Mouse (Mus musculus) gastrocnemius, postnatal 25 days (tissue): ENCODE results near the gene Olfr823. TPM values are rescaled to one million over a fixed set of nuclear protein-coding genes. Genes with fewer than 3 reads are reported as not detected.
"Not testable (repeated sequence)": the region's sequence is repeated elsewhere in the genome, so short reads cannot be mapped to it uniquely, and the experiment has no call there.

Experiments
- DNase-seq: peaks from one replicate; pipeline ENCODE4 v3.0.0; 2022
- long read RNA-seq, 2 experiments: library from polyadenylated mRNA; stranded (forward); transcript quantifications; one replicate each; pipeline ENCODE4 v2.0.0; 2021
- total RNA-seq, 2 experiments: library from RNA; stranded (reverse); gene quantifications; 1 replicate in 1 of 2; 2 replicates in 1 of 2; pipeline ENCODE4 v1.2.3; 2021

Olfr823 gene
- not detected for total RNA-seq
- long read RNA-seq, experiment 1, result 0 reads
- long read RNA-seq, experiment 2, result 0 reads

- not testable (repeated sequence) for DNase-seq
Observed at GRCm38 (mm10) chr10:130115283-130115682, at the start of gene Olfr823. Gene Olfr823 (minus strand): TSS chr10:130115383.

- DNase-seq, result no peak
Observed at GRCm38 (mm10) chr10:130144121-130144520, 28.9 kb upstream of the Olfr823 start.

DNA sequence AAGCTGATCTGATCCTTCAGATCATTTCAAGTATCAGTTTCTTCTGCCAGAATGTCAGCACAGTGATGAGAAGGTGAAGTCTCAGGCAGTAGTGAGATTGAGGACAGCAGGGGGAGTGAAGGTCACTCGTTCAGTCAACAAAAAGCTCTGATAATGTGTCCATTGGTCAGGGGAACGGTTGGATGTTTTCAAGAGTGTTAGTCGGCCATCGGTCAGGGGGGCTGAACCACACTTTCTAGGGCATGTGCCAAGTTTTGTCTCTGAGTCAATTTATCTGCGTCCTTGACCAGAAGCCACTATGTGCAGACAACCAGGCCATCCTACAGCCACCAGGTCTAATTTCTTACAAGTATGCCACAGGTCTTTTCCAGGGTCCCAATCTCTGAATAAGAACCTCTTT is 27.3 kb upstream of the Olfr823 start:
- DNase-seq, result not testable (repeated sequence)

DNA sequence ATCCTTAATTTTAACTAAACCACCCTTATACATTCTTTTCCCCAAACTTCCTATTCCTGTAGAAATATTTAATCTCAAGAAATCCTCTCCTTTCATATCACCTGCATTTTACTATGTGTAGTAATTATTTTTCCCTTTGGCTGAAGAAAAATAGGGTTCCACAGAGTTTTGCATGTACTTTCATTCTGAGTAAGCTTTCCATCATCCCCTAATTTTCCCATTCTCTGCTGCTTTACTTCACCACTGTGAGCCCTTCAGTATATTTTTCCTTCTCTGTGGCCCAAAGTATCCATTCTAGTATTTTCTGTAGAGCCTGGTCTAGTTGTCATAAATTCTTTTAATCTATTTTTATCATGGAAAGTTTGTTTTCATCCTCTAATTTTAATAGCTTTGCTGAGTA is 19.6 kb upstream of the Olfr823 start:
- no peak for DNase-seq

DNA sequence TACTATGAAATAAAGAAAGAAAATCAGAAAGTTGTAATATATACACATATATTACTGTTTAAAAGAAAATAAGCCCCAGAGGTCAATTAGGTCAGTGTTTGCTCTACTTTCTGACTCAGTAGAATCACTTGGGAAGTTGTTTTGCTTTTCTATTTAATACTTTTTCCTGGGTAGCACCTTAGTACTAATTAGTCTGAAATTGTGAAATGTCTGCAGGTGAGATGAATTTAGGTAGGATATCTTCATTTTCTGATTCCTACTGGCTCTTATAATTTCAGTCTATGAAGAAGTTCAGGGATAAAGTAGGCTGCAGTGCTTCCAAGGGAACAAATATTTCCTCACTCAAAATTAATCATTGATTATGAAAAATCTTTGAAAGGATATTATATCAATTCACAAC is 14.7 kb upstream of the Olfr823 start, which contains the start of gene Olfr824:
Gene Olfr824 (minus strand): TSS at position 101 of the 400 bp plus-strand sequence.
- DNase-seq, result not testable (repeated sequence)

DNA sequence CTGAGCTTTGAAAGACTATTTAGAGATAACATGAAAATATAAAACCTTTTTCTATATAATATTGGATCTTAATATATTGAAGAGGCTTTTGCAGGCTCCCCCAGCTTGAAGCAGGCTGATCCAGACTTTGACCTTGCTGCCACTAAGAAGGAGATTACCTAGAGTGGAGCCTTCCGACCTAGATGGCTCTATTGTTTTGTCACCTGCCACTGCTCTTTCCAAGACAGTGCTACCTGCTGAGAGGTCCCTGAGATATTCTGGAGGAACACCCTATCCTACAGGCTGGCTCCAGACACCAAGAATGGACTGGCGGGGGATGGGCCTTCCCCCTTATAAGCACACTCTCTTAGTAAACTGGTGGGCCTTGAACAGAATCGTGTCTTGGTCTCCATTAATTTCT is 862 bp upstream of the Olfr823 start:
- not testable (repeated sequence) for DNase-seq

DNA sequence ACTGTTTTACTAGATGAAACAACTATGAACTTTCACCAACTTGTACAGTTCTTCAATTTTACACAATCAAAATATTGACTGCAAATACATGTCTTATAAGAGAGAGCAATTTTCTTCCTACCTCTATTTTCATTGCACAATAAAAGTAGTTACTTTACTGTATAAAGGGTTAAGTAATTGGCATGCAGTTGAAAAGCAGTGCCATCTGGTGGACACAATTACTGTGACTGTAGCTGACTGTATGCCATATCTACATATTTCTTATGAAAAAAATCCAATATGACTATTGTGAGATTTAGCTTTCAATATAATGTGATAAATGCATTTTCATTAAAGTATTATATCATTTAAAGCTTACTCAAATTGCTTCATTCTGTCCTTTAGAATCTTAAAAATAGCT is 19.1 kb downstream of the Olfr823 start:
- no peak for DNase-seq

DNA sequence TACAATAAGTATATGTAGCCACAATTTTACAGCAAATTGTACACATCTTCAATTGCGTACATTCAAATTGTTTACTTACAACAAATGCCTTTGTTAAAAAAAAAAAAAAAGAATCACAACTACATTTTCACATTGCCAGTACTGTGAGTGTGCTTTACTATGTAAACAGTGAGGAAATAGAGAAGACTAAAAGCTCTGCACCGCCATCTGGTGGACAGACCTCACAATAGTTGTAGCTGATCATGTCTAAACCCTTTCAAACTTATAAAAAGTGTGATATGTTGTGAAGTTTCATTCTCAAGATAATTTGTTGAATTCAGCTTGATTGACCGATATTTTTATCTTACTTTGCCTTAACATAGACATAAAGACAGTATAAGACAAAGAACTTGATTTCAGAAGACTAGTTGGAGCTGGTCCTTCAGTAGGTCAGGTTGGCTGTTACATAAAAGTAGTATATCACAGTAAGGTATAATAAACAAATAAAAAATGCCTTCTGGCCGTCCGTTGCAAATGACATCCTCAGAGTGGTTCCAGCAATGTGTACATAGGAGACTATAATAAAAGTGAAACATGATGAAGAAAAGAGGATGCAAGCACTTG is 22.2 kb downstream of the Olfr823 start:
- no peak for DNase-seq

- DNase-seq, result no peak
Observed at GRCm38 (mm10) chr10:130070910-130071309, 44.3 kb downstream of the Olfr823 start, which contains the start of gene Olfr822. Gene Olfr822 (plus strand): TSS chr10:130071210.

Other genes starting within 250 kb of the Olfr823 start
- not detected for gene Olfr814, start 235.5 kb downstream of the Olfr823 start, total RNA-seq
- gene Olfr815, start 209.5 kb downstream of the Olfr823 start, total RNA-seq, result not detected
- not detected for gene Olfr816, start 199.8 kb downstream of the Olfr823 start, total RNA-seq
- not detected for gene Olfr818, start 166.3 kb downstream of the Olfr823 start, total RNA-seq
- gene Olfr819, start 148.1 kb downstream of the Olfr823 start, total RNA-seq, result not detected
- not detected for gene Olfr247, start 139.2 kb downstream of the Olfr823 start, total RNA-seq
- gene Gm10310, start 130.3 kb downstream of the Olfr823 start, total RNA-seq, result not detected
- not detected for gene Olfr820, start 102.8 kb downstream of the Olfr823 start, total RNA-seq
- gene Olfr821, start 85.0 kb downstream of the Olfr823 start, total RNA-seq, result not detected
- gene Olfr822, start 44.2 kb downstream of the Olfr823 start, total RNA-seq, result not detected
- not detected for gene Olfr824, start 14.6 kb upstream of the Olfr823 start, total RNA-seq
- gene Olfr825, start 51.4 kb upstream of the Olfr823 start, total RNA-seq, result not detected
- not detected for gene Olfr826, start 68.8 kb upstream of the Olfr823 start, total RNA-seq
- gene Olfr827, start 99.0 kb upstream of the Olfr823 start, total RNA-seq, result not detected
- gene Neurod4, start 164.9 kb upstream of the Olfr823 start, total RNA-seq, result not detected
- under 1 TPM in 1 of 2 experiments, not detected in 1; 0.96 TPM for gene Tespa1, start 207.5 kb upstream of the Olfr823 start, total RNA-seq